Mouse (Mus musculus): ENCODE results near the gene Gjb3. TPM values are rescaled to one million over a fixed set of nuclear protein-coding genes. Genes with fewer than 3 reads are reported as not detected.

Gjb3 gene
- polyA plus RNA-seq, 1 experiment from 2014 or later: 0.75 TPM

- peak within 1 kb of the TSS; percentile 70 for H3K9ac ChIP-seq (ENCODE audit: low read length)
- H3K4me3 ChIP-seq (ENCODE audit: low read depth, low read length): peak within 1 kb of the TSS; percentile 43
- ATAC-seq (ENCODE audit: low FRiP score) (peak; percentile 83), DNase-seq (ENCODE audit: low spot score, missing footprints) (peak; percentile 97)
- H3K4me1 ChIP-seq (ENCODE audit: control insufficient read depth, insufficient read depth, low read length): no peaks in the 10 kb centered on the region; the same call in 1 of the 2 replicates
- H3K9me3 ChIP-seq (ENCODE audit: control insufficient read depth, low read length): no peaks in the 10 kb centered on the region
- no peak within 1 kb of the TSS for H3K27ac ChIP-seq (ENCODE audit: low read depth, low read length)
- H3K27me3 ChIP-seq (ENCODE audit: control insufficient read depth, insufficient read depth, low read length): peaks cover 15% of the 10 kb centered on the region
- H3K4me2 ChIP-seq: peak within 1 kb of the TSS; percentile 87
- WGBS: under 1% methylated on average over 25 of the region's 25 CpGs
- H3K36me3 ChIP-seq (ENCODE audit: control insufficient read depth, insufficient read depth, low read length): no peaks in the 10 kb centered on the region
Observed at GRCm38 (mm10) chr4:127313861-127314260, 16.8 kb downstream of the Gjb3 start, which contains the start of gene Gja4. Gene Gja4, minus strand, starts transcription at chr4:127314039.

GRCm38 (mm10) chr4:127312349-127312748 is 18.3 kb downstream of the Gjb3 start:
- WGBS: 67% methylated on average over 24 of the region's 24 CpGs
- no peaks in the 10 kb centered on the region for H3K9me3 ChIP-seq (ENCODE audit: control insufficient read depth, low read length)
- H3K4me1 ChIP-seq (ENCODE audit: control insufficient read depth, insufficient read depth, low read length): no peaks in the 10 kb centered on the region; the same call in 1 of the 2 replicates
- no peak for ATAC-seq (ENCODE audit: low FRiP score)
- no peaks in the 10 kb centered on the region for H3K36me3 ChIP-seq (ENCODE audit: control insufficient read depth, insufficient read depth, low read length)
- no peak overlapping the region for H3K9ac ChIP-seq (ENCODE audit: low read length)
- H3K27me3 ChIP-seq (ENCODE audit: control insufficient read depth, insufficient read depth, low read length): peaks cover 15% of the 10 kb centered on the region
- DNase-seq (ENCODE audit: low spot score, missing footprints): no peak
- no peak overlapping the region for H3K4me3 ChIP-seq (ENCODE audit: low read depth, low read length)
- H3K4me2 ChIP-seq: no peak overlapping the region
- no peak overlapping the region for H3K27ac ChIP-seq (ENCODE audit: low read depth, low read length)

GRCm38 (mm10) chr4:127311561-127311960 is 19.1 kb downstream of the Gjb3 start:
- Histone ChIP-seq H3K27ac (ENCODE audit: low read depth, low read length) (no peak overlapping the region), H3K9ac (ENCODE audit: low read length) (no peak overlapping the region), H3K4me2 (no peak overlapping the region), H3K4me3 (ENCODE audit: low read depth, low read length) (no peak overlapping the region), H3K27me3 (ENCODE audit: control insufficient read depth, insufficient read depth, low read length) (peaks cover 15% of the 10 kb centered on the region), H3K9me3 (ENCODE audit: control insufficient read depth, low read length) (no peaks in the 10 kb centered on the region), H3K36me3 (ENCODE audit: control insufficient read depth, insufficient read depth, low read length) (no peaks in the 10 kb centered on the region), H3K4me1 (ENCODE audit: control insufficient read depth, insufficient read depth, low read length) (no peaks in the 10 kb centered on the region; the same call in 1 of the 2 replicates)
- ATAC-seq (ENCODE audit: low FRiP score): no peak
- WGBS: 60% methylated on average over 9 of the region's 9 CpGs
- no peak for DNase-seq (ENCODE audit: low spot score, missing footprints)

- no peak for ATAC-seq (ENCODE audit: low FRiP score)
- DNase-seq (ENCODE audit: low spot score, missing footprints): no peak
- Histone ChIP-seq H3K9me3 (ENCODE audit: control insufficient read depth, low read length) (no peaks in the 10 kb centered on the region), H3K4me1 (ENCODE audit: control insufficient read depth, insufficient read depth, low read length) (no peaks in the 10 kb centered on the region), H3K4me2 (no peak overlapping the region), H3K27me3 (ENCODE audit: control insufficient read depth, insufficient read depth, low read length) (no peaks in the 10 kb centered on the region; the same call in 1 of the 2 replicates), H3K27ac (ENCODE audit: low read depth, low read length) (no peak overlapping the region), H3K9ac (ENCODE audit: low read length) (no peak overlapping the region), H3K4me3 (ENCODE audit: low read depth, low read length) (no peak overlapping the region), H3K36me3 (ENCODE audit: control insufficient read depth, insufficient read depth, low read length) (no peaks in the 10 kb centered on the region)
- 72% methylated on average over 2 of the region's 2 CpGs for WGBS
Observed at GRCm38 (mm10) chr4:127306915-127307314, 23.7 kb downstream of the Gjb3 start.

- no peak for ATAC-seq (ENCODE audit: low FRiP score)
- 94% methylated on average over 3 of the region's 3 CpGs for WGBS
Observed at GRCm38 (mm10) chr4:127303796-127304195, 26.8 kb downstream of the Gjb3 start.

GRCm38 (mm10) chr4:127300503-127300902 is 30.1 kb downstream of the Gjb3 start:
- no peak for DNase-seq (ENCODE audit: low spot score, missing footprints)
- Histone ChIP-seq H3K4me2 (no peak overlapping the region), H3K4me1 (ENCODE audit: control insufficient read depth, insufficient read depth, low read length) (no peaks in the 10 kb centered on the region), H3K36me3 (ENCODE audit: control insufficient read depth, insufficient read depth, low read length) (no peaks in the 10 kb centered on the region), H3K4me3 (ENCODE audit: low read depth, low read length) (no peak overlapping the region), H3K9ac (ENCODE audit: low read length) (no peak overlapping the region), H3K27me3 (ENCODE audit: control insufficient read depth, insufficient read depth, low read length) (no peaks in the 10 kb centered on the region), H3K27ac (ENCODE audit: low read depth, low read length) (no peak overlapping the region), H3K9me3 (ENCODE audit: control insufficient read depth, low read length) (no peaks in the 10 kb centered on the region)
- WGBS: 76% methylated on average over 5 of the region's 5 CpGs
- no peak for ATAC-seq (ENCODE audit: low FRiP score)

More at GRCm38 (mm10) chr4:127303796-127304195, 26.8 kb downstream of the Gjb3 start:
- Histone ChIP-seq H3K4me2 (no peak overlapping the region), H3K9ac (ENCODE audit: low read length) (no peak overlapping the region), H3K27me3 (ENCODE audit: control insufficient read depth, insufficient read depth, low read length) (no peaks in the 10 kb centered on the region), H3K9me3 (ENCODE audit: control insufficient read depth, low read length) (no peaks in the 10 kb centered on the region), H3K36me3 (ENCODE audit: control insufficient read depth, insufficient read depth, low read length) (no peaks in the 10 kb centered on the region), H3K4me3 (ENCODE audit: low read depth, low read length) (no peak overlapping the region), H3K4me1 (ENCODE audit: control insufficient read depth, insufficient read depth, low read length) (no peaks in the 10 kb centered on the region), H3K27ac (ENCODE audit: low read depth, low read length) (no peak overlapping the region)
- DNase-seq (ENCODE audit: low spot score, missing footprints): no peak

- WGBS: 72% methylated on average over 5 of the region's 5 CpGs
- H3K4me2 ChIP-seq: no peak overlapping the region
Observed at GRCm38 (mm10) chr4:127292631-127293030, 38.0 kb downstream of the Gjb3 start.

GRCm38 (mm10) chr4:127289039-127289548 is 41.5 kb downstream of the Gjb3 start:
- Histone ChIP-seq H3K36me3 (ENCODE audit: control insufficient read depth, insufficient read depth, low read length) (no peaks in the 10 kb centered on the region), H3K4me2 (no peak overlapping the region), H3K4me1 (ENCODE audit: control insufficient read depth, insufficient read depth, low read length) (no peaks in the 10 kb centered on the region), H3K4me3 (ENCODE audit: low read depth, low read length) (no peak overlapping the region), H3K9ac (ENCODE audit: low read length) (no peak overlapping the region), H3K27ac (ENCODE audit: low read depth, low read length) (no peak overlapping the region), H3K9me3 (ENCODE audit: control insufficient read depth, low read length) (no peaks in the 10 kb centered on the region), H3K27me3 (ENCODE audit: control insufficient read depth, insufficient read depth, low read length) (no peaks in the 10 kb centered on the region)
- no peak for ATAC-seq (ENCODE audit: low FRiP score)
- whole genome bisulfite sequencing: 76% methylated on average over 6 of the region's 6 CpGs
- no peak for DNase-seq (ENCODE audit: low spot score, missing footprints)

More at GRCm38 (mm10) chr4:127292631-127293030, 38.0 kb downstream of the Gjb3 start:
- Histone ChIP-seq H3K27me3 (ENCODE audit: control insufficient read depth, insufficient read depth, low read length) (no peaks in the 10 kb centered on the region), H3K9ac (ENCODE audit: low read length) (no peak overlapping the region), H3K36me3 (ENCODE audit: control insufficient read depth, insufficient read depth, low read length) (no peaks in the 10 kb centered on the region), H3K9me3 (ENCODE audit: control insufficient read depth, low read length) (no peaks in the 10 kb centered on the region), H3K27ac (ENCODE audit: low read depth, low read length) (no peak overlapping the region), H3K4me1 (ENCODE audit: control insufficient read depth, insufficient read depth, low read length) (no peaks in the 10 kb centered on the region), H3K4me3 (ENCODE audit: low read depth, low read length) (no peak overlapping the region)
- DNase-seq (ENCODE audit: low spot score, missing footprints) (no peak), ATAC-seq (ENCODE audit: low FRiP score) (no peak)

GRCm38 (mm10) chr4:127286907-127287306 is 43.7 kb downstream of the Gjb3 start:
- H3K27me3 ChIP-seq (ENCODE audit: control insufficient read depth, insufficient read depth, low read length): no peaks in the 10 kb centered on the region
- DNase-seq (ENCODE audit: low spot score, missing footprints) (no peak), ATAC-seq (ENCODE audit: low FRiP score) (no peak)
- no peak overlapping the region for H3K27ac ChIP-seq (ENCODE audit: low read depth, low read length)
- no peak overlapping the region for H3K4me3 ChIP-seq (ENCODE audit: low read depth, low read length)
- WGBS: 66% methylated on average over 4 of the region's 4 CpGs
- no peaks in the 10 kb centered on the region for H3K9me3 ChIP-seq (ENCODE audit: control insufficient read depth, low read length)
- H3K9ac ChIP-seq (ENCODE audit: low read length): no peak overlapping the region
- H3K4me1 ChIP-seq (ENCODE audit: control insufficient read depth, insufficient read depth, low read length): no peaks in the 10 kb centered on the region
- no peaks in the 10 kb centered on the region for H3K36me3 ChIP-seq (ENCODE audit: control insufficient read depth, insufficient read depth, low read length)
- H3K4me2 ChIP-seq: no peak overlapping the region
